Mouse (Mus musculus): ENCODE measurements around the gene Slc39a1. TPM values are rescaled to one million over a fixed set of nuclear protein-coding genes. Genes with fewer than 3 reads are reported as not detected.

Slc39a1 gene
- polyA plus RNA-seq, 1 experiment from 2014 or later = 55.0 TPM

GRCm38 (mm10) chr3:90256731-90257530, 9.0 kb downstream of the Slc39a1 start:
- Histone ChIP-seq H3K4me3 (no peak overlapping the region), H3K9ac (0 out of 2 replicates have a peak overlapping the region, but pooled peaks have one; percentile 8), H3K27me3 (no peaks in the 10 kb centered on the region), H3K4me1 (peaks cover 17% of the 10 kb centered on the region), H3K36me3 (ENCODE audit: poor library complexity, severe bottlenecking) (peaks cover 50% of the 10 kb centered on the region), H3K9me3 (replicated peaks) (no peaks in the 10 kb centered on the region), H3K27ac (no peak overlapping the region), H3K4me2 (no peak overlapping the region)
- 91% methylated on average over 19 of the region's 19 CpGs for WGBS
- no peak for ATAC-seq

- ATAC-seq = no peak
- WGBS = 88% methylated on average over 4 of the region's 4 CpGs
- Histone ChIP-seq H3K27me3 (no peaks in the 10 kb centered on the region), H3K4me2 (no peak overlapping the region), H3K4me3 (no peak overlapping the region), H3K9me3 (replicated peaks) (no peaks in the 10 kb centered on the region), H3K9ac (no peak overlapping the region), H3K4me1 (peaks cover 17% of the 10 kb centered on the region), H3K36me3 (ENCODE audit: poor library complexity, severe bottlenecking) (peaks cover 66% of the 10 kb centered on the region), H3K27ac (no peak overlapping the region)
Observed at GRCm38 (mm10) chr3:90258521-90258920, 10.5 kb downstream of the Slc39a1 start.

GRCm38 (mm10) chr3:90263121-90263771, 15.3 kb downstream of the Slc39a1 start:
- H3K36me3 ChIP-seq (ENCODE audit: poor library complexity, severe bottlenecking) = peaks cover 57% of the 10 kb centered on the region
- H3K9me3 ChIP-seq (replicated peaks) = no peaks in the 10 kb centered on the region
- H3K4me3 ChIP-seq = no peak overlapping the region
- peaks cover 15% of the 10 kb centered on the region for H3K4me1 ChIP-seq
- ATAC-seq = no peak
- H3K27me3 ChIP-seq = no peaks in the 10 kb centered on the region
- no peak overlapping the region for H3K4me2 ChIP-seq
- no peak overlapping the region for H3K9ac ChIP-seq
- no peak overlapping the region for H3K27ac ChIP-seq
- 93% methylated on average over 5 of the region's 5 CpGs for WGBS

- H3K27me3 ChIP-seq = no peaks in the 10 kb centered on the region
- ATAC-seq = no peak
- 37% methylated on average over 10 of the region's 10 CpGs for WGBS
Observed at GRCm38 (mm10) chr3:90264687-90265033, 16.7 kb downstream of the Slc39a1 start.

GRCm38 (mm10) chr3:90265034-90265931, 17.3 kb downstream of the Slc39a1 start, which contains the start of gene Dennd4b:
Dennd4b (plus strand) TSS chr3:90265185.
- ATAC-seq = peak; percentile 83
- Histone ChIP-seq H3K36me3 (ENCODE audit: poor library complexity, severe bottlenecking) (peaks cover 43% of the 10 kb centered on the region), H3K4me3 (peak within 1 kb of the TSS; percentile 88), H3K9me3 (replicated peaks) (no peaks in the 10 kb centered on the region), H3K4me2 (peak within 1 kb of the TSS; percentile 89), H3K27me3 (no peaks in the 10 kb centered on the region), H3K9ac (peak within 1 kb of the TSS; percentile 89), H3K4me1 (peaks cover 15% of the 10 kb centered on the region), H3K27ac (peak within 1 kb of the TSS; percentile 91)
- WGBS = under 1% methylated on average over 64 of the region's 87 CpGs

More at GRCm38 (mm10) chr3:90264687-90265033, 16.7 kb downstream of the Slc39a1 start:
- Histone ChIP-seq H3K27ac (peak overlapping the region; percentile 91), H3K4me2 (peak overlapping the region; percentile 89), H3K9ac (peak overlapping the region; percentile 89; the same call in 1 of the 2 replicates), H3K9me3 (replicated peaks) (no peaks in the 10 kb centered on the region), H3K4me1 (peaks cover 15% of the 10 kb centered on the region), H3K36me3 (ENCODE audit: poor library complexity, severe bottlenecking) (peaks cover 50% of the 10 kb centered on the region), H3K4me3 (peak overlapping the region; percentile 88)

- Histone ChIP-seq H3K4me1 (peaks cover 15% of the 10 kb centered on the region), H3K4me2 (peak overlapping the region; percentile 89), H3K36me3 (ENCODE audit: poor library complexity, severe bottlenecking) (peaks cover 41% of the 10 kb centered on the region), H3K9me3 (replicated peaks) (no peaks in the 10 kb centered on the region), H3K27ac (peak overlapping the region; percentile 91), H3K27me3 (no peaks in the 10 kb centered on the region), H3K9ac (peak overlapping the region; percentile 89), H3K4me3 (peak overlapping the region; percentile 88)
- ATAC-seq = peak; percentile 37
- WGBS = 30% methylated on average over 13 of the region's 16 CpGs
Observed at GRCm38 (mm10) chr3:90265932-90266741, 18.2 kb downstream of the Slc39a1 start.

- Histone ChIP-seq H3K4me3 (no peak overlapping the region), H3K27me3 (no peaks in the 10 kb centered on the region), H3K9ac (no peak overlapping the region), H3K9me3 (replicated peaks) (no peaks in the 10 kb centered on the region), H3K27ac (no peak overlapping the region), H3K4me1 (peaks cover 15% of the 10 kb centered on the region), H3K4me2 (peak overlapping the region; percentile 89; the same call in 1 of the 2 replicates), H3K36me3 (ENCODE audit: poor library complexity, severe bottlenecking) (peaks cover 39% of the 10 kb centered on the region)
- WGBS = 92% methylated on average over 20 of the region's 20 CpGs
- ATAC-seq = no peak
Observed at GRCm38 (mm10) chr3:90266901-90267775, 19.2 kb downstream of the Slc39a1 start.

GRCm38 (mm10) chr3:90268190-90268589, 20.2 kb downstream of the Slc39a1 start:
- H3K4me1 ChIP-seq = peaks cover 15% of the 10 kb centered on the region
- peaks cover 37% of the 10 kb centered on the region for H3K36me3 ChIP-seq (ENCODE audit: poor library complexity, severe bottlenecking)
- H3K27me3 ChIP-seq = no peaks in the 10 kb centered on the region
- H3K9ac ChIP-seq = no peak overlapping the region
- no peak overlapping the region for H3K4me2 ChIP-seq
- no peak for ATAC-seq
- no peaks in the 10 kb centered on the region for H3K9me3 ChIP-seq (replicated peaks)
- no peak overlapping the region for H3K4me3 ChIP-seq
- no peak overlapping the region for H3K27ac ChIP-seq
- over 99% methylated on average over 11 of the region's 11 CpGs for WGBS

GRCm38 (mm10) chr3:90268971-90269370, 21.0 kb downstream of the Slc39a1 start:
- ATAC-seq = no peak
- 89% methylated on average over 16 of the region's 16 CpGs for WGBS
- no peaks in the 10 kb centered on the region for H3K27me3 ChIP-seq
- no peaks in the 10 kb centered on the region for H3K9me3 ChIP-seq (replicated peaks)
- no peak overlapping the region for H3K9ac ChIP-seq
- H3K4me2 ChIP-seq = no peak overlapping the region
- peaks cover 36% of the 10 kb centered on the region for H3K36me3 ChIP-seq (ENCODE audit: poor library complexity, severe bottlenecking)
- H3K27ac ChIP-seq = no peak overlapping the region
- peaks cover 15% of the 10 kb centered on the region for H3K4me1 ChIP-seq
- H3K4me3 ChIP-seq = no peak overlapping the region

GRCm38 (mm10) chr3:90270784-90271183, 22.8 kb downstream of the Slc39a1 start:
- H3K4me3 ChIP-seq = no peak overlapping the region
- H3K4me2 ChIP-seq = no peak overlapping the region
- no peak overlapping the region for H3K9ac ChIP-seq
- no peak overlapping the region for H3K27ac ChIP-seq
- H3K36me3 ChIP-seq (ENCODE audit: poor library complexity, severe bottlenecking) = peaks cover 49% of the 10 kb centered on the region
- WGBS = 97% methylated on average over 8 of the region's 8 CpGs
- ATAC-seq = no peak
- peaks cover 10% of the 10 kb centered on the region for H3K4me1 ChIP-seq
- H3K27me3 ChIP-seq = no peaks in the 10 kb centered on the region
- no peaks in the 10 kb centered on the region for H3K9me3 ChIP-seq (replicated peaks)

Data from forebrain, embryonic 13.5 days (tissue).